Mouse (Mus musculus): ENCODE measurements around the gene Tmem177. TPM values are rescaled to one million over a fixed set of nuclear protein-coding genes. Genes with fewer than 3 reads are reported as not detected.

Gene Tmem177
- polyA plus RNA-seq (2015; fragmentation: Nextera tagmentation; extraction: Ambion mirVana): 6.2 and 7.0 TPM in 2 replicates

DNA sequence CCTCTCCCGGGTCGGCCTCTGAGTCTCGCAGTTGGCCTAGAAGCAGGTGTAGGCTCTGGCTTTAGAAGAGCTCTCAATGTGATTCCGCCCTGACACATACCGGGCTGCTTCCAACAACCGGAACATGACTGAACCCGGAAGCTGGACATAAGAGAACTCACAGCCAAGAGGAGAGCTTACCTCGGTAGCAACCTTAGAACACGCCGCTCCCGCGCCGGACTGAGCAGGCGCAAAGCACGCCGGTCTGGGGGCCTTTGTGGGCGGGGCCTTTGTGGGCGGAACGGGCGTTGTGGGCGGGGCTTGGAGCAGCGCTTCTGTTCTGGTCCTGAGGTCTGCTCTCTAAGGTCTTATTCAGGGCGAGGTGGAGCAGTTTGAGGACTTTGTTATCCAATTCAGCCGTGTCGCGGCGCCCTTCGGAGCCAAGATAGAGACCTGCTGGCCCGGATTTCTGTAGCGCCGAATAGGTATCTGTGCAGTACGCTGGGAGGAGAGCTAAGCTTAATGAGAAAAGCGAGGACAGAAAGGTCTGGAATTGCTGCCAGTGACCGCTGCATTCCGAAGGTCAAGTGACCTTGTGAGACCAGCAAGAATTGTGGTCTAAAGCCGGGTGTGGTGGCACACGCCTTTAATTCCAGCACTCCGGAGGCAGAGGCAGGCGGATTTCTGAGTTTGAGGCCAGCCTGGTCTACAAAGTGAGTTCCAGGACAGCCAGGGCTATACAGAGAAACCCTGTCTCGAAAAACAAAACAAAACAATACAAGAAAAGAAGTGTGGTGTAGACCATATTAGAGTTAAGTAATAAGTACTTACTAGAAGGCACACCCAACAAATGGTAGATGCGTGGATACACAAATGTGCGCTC lies at the start of gene Tmem177:
Tmem177 (minus strand) TSS at position 256 of the 862 bp plus-strand sequence.
- H3K4me3 ChIP-seq: peak within 1 kb of the TSS; percentile 69
- no peaks in the 10 kb centered on the region for H3K9me3 ChIP-seq
- ATAC-seq (ENCODE audit: extremely low read depth, insufficient number of reproducible peaks, low FRiP score, low TSS enrichment): peak; percentile 93
- peak within 1 kb of the TSS; percentile 84 for H3K9ac ChIP-seq
- H3K27ac ChIP-seq (replicated peaks): peak within 1 kb of the TSS; percentile 73
- peaks cover 26% of the 10 kb centered on the region for H3K36me3 ChIP-seq
- WGBS: 9% methylated on average over 42 of the region's 42 CpGs
- peak within 1 kb of the TSS; percentile 77 for H3K4me2 ChIP-seq
- H3K27me3 ChIP-seq (replicated peaks): no peaks in the 10 kb centered on the region
- peaks cover 12% of the 10 kb centered on the region for H3K4me1 ChIP-seq

DNA sequence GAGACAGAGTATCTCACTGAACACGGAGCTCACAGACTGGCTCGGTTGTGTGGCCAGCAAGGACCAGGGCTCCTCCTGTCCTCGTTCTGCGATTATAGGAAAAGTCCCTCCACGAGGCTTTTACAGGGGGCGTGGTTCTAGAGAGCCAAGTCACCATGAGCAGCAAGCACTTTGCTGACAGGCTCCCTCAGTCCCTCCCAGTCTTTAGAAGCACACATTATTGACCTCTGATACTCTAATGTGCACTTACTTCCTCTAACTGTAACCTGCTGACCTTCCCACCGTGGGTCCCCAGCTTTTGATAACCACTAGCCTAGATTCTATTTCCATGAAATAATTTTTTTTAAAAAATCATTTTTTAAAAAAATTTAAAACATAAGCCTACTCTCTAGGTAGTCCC lies 46.9 kb upstream of the Tmem177 start:
- H3K36me3 ChIP-seq: no peaks in the 10 kb centered on the region
- ATAC-seq (ENCODE audit: extremely low read depth, insufficient number of reproducible peaks, low FRiP score, low TSS enrichment): no peak
- no peak overlapping the region for H3K27ac ChIP-seq (replicated peaks)
- no peak overlapping the region for H3K4me2 ChIP-seq
- no peaks in the 10 kb centered on the region for H3K27me3 ChIP-seq (replicated peaks)
- no peak overlapping the region for H3K4me3 ChIP-seq
- no peaks in the 10 kb centered on the region for H3K4me1 ChIP-seq
- H3K9me3 ChIP-seq: no peaks in the 10 kb centered on the region
- 48% methylated on average over 7 of the region's 7 CpGs for WGBS
- H3K9ac ChIP-seq: no peak overlapping the region

- H3K27ac ChIP-seq (replicated peaks): no peak overlapping the region
- H3K27me3 ChIP-seq (replicated peaks): no peaks in the 10 kb centered on the region
- no peak overlapping the region for H3K4me3 ChIP-seq
- H3K4me1 ChIP-seq: no peaks in the 10 kb centered on the region
- no peak overlapping the region for H3K4me2 ChIP-seq
- H3K9me3 ChIP-seq: no peaks in the 10 kb centered on the region
- H3K9ac ChIP-seq: no peak overlapping the region
- no peak for ATAC-seq (ENCODE audit: extremely low read depth, insufficient number of reproducible peaks, low FRiP score, low TSS enrichment)
- H3K36me3 ChIP-seq: no peaks in the 10 kb centered on the region
- 88% methylated on average over 4 of the region's 4 CpGs for WGBS
These were observed 46.5 kb upstream of the Tmem177 start for GRCm38 (mm10) chr1:119959464-119959863.

GRCm38 (mm10) chr1:119957716-119958222 lies 44.8 kb upstream of the Tmem177 start:
- no peak for ATAC-seq (ENCODE audit: extremely low read depth, insufficient number of reproducible peaks, low FRiP score, low TSS enrichment)
- Histone ChIP-seq H3K27me3 (replicated peaks) (no peaks in the 10 kb centered on the region), H3K4me3 (no peak overlapping the region), H3K27ac (replicated peaks) (no peak overlapping the region), H3K9ac (no peak overlapping the region), H3K4me1 (no peaks in the 10 kb centered on the region), H3K9me3 (no peaks in the 10 kb centered on the region), H3K36me3 (no peaks in the 10 kb centered on the region), H3K4me2 (no peak overlapping the region)
- WGBS: 52% methylated on average over 9 of the region's 9 CpGs

GRCm38 (mm10) chr1:119954680-119955079 lies 41.7 kb upstream of the Tmem177 start:
- Histone ChIP-seq H3K36me3 (no peaks in the 10 kb centered on the region), H3K4me1 (no peaks in the 10 kb centered on the region), H3K9ac (no peak overlapping the region), H3K27me3 (replicated peaks) (no peaks in the 10 kb centered on the region), H3K27ac (replicated peaks) (no peak overlapping the region), H3K9me3 (no peaks in the 10 kb centered on the region), H3K4me3 (no peak overlapping the region), H3K4me2 (no peak overlapping the region)
- ATAC-seq (ENCODE audit: extremely low read depth, insufficient number of reproducible peaks, low FRiP score, low TSS enrichment): no peak
- 75% methylated on average over 2 of the region's 2 CpGs for WGBS

GRCm38 (mm10) chr1:119953456-119953855 lies 40.4 kb upstream of the Tmem177 start:
- H3K9ac ChIP-seq: no peak overlapping the region
- no peak for ATAC-seq (ENCODE audit: extremely low read depth, insufficient number of reproducible peaks, low FRiP score, low TSS enrichment)
- no peak overlapping the region for H3K27ac ChIP-seq (replicated peaks)
- no peaks in the 10 kb centered on the region for H3K36me3 ChIP-seq
- H3K9me3 ChIP-seq: no peaks in the 10 kb centered on the region
- H3K4me2 ChIP-seq: no peak overlapping the region
- H3K4me1 ChIP-seq: no peaks in the 10 kb centered on the region
- 75% methylated on average over 9 of the region's 9 CpGs for WGBS
- H3K4me3 ChIP-seq: no peak overlapping the region
- H3K27me3 ChIP-seq (replicated peaks): no peaks in the 10 kb centered on the region

DNA sequence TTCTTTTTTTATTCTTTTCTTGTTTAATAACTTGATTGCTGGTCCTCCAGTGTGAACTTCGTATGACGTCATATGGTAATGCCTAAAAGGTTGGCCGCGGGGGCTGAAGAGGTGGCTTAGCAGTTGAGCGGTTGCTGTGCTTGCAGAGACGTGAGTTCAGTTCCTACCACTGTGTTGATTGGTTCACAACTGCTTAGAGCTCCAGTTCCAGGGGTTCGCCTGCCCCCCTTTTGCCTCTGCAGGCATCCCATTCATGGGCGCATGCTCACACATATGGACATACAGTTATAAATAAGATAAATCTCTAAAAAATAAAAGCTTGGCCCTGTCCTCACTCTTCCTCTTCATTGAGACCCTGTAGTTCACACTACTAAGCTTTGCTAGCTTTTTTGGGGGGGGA lies 37.1 kb upstream of the Tmem177 start:
- Histone ChIP-seq H3K4me1 (no peaks in the 10 kb centered on the region), H3K27me3 (replicated peaks) (no peaks in the 10 kb centered on the region), H3K4me3 (no peak overlapping the region), H3K9me3 (no peaks in the 10 kb centered on the region), H3K9ac (no peak overlapping the region), H3K36me3 (no peaks in the 10 kb centered on the region), H3K27ac (replicated peaks) (no peak overlapping the region), H3K4me2 (no peak overlapping the region)
- WGBS: 83% methylated on average over 8 of the region's 8 CpGs
- no peak for ATAC-seq (ENCODE audit: extremely low read depth, insufficient number of reproducible peaks, low FRiP score, low TSS enrichment)

DNA sequence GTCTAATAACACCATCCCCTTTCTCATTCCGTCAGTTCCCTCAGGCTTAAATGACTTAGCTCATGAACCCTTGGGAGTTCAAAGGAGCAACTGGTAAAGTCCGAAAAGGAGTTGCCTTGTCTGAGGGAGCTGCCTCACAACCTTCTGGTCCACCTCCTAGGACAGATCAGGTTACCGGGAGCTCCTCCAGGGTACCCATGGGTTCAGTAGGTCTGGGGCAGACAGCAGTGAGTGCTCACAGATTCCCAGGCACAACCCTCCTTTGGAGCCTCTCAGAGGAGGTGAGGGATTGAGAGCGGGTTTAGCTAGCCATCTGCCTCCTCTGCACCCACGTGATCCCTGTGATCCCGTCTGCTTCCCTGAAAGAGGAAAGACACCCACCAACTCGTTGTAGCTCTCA lies 23.9 kb upstream of the Tmem177 start:
- H3K4me2 ChIP-seq: no peak overlapping the region
- no peak overlapping the region for H3K27ac ChIP-seq (replicated peaks)
- H3K9ac ChIP-seq: no peak overlapping the region
- H3K9me3 ChIP-seq: no peaks in the 10 kb centered on the region
- no peaks in the 10 kb centered on the region for H3K27me3 ChIP-seq (replicated peaks)
- H3K4me3 ChIP-seq: no peak overlapping the region
- WGBS: 24% methylated on average over 7 of the region's 7 CpGs
- ATAC-seq (ENCODE audit: extremely low read depth, insufficient number of reproducible peaks, low FRiP score, low TSS enrichment): no peak
- no peaks in the 10 kb centered on the region for H3K36me3 ChIP-seq
- H3K4me1 ChIP-seq: 0 out of 2 replicates have a peak, but pooled peaks cover 7% of the 10 kb centered on the region

- Histone ChIP-seq H3K27me3 (replicated peaks) (no peaks in the 10 kb centered on the region), H3K9me3 (no peaks in the 10 kb centered on the region), H3K4me3 (no peak overlapping the region), H3K36me3 (no peaks in the 10 kb centered on the region), H3K4me2 (no peak overlapping the region), H3K27ac (replicated peaks) (no peak overlapping the region), H3K4me1 (0 out of 2 replicates have a peak, but pooled peaks cover 2% of the 10 kb centered on the region), H3K9ac (no peak overlapping the region)
- WGBS: 81% methylated on average over 4 of the region's 4 CpGs
- ATAC-seq (ENCODE audit: extremely low read depth, insufficient number of reproducible peaks, low FRiP score, low TSS enrichment): no peak
These were observed 18.6 kb upstream of the Tmem177 start for GRCm38 (mm10) chr1:119931421-119932150.

- Histone ChIP-seq H3K36me3 (no peaks in the 10 kb centered on the region), H3K4me1 (no peaks in the 10 kb centered on the region), H3K4me3 (no peak overlapping the region), H3K27me3 (replicated peaks) (no peaks in the 10 kb centered on the region), H3K9me3 (no peaks in the 10 kb centered on the region), H3K4me2 (no peak overlapping the region), H3K27ac (replicated peaks) (no peak overlapping the region), H3K9ac (no peak overlapping the region)
- no peak for ATAC-seq (ENCODE audit: extremely low read depth, insufficient number of reproducible peaks, low FRiP score, low TSS enrichment)
- 54% methylated on average over 1 of the region's 1 CpGs for WGBS
These were observed 16.7 kb upstream of the Tmem177 start for GRCm38 (mm10) chr1:119929715-119930114.

DNA sequence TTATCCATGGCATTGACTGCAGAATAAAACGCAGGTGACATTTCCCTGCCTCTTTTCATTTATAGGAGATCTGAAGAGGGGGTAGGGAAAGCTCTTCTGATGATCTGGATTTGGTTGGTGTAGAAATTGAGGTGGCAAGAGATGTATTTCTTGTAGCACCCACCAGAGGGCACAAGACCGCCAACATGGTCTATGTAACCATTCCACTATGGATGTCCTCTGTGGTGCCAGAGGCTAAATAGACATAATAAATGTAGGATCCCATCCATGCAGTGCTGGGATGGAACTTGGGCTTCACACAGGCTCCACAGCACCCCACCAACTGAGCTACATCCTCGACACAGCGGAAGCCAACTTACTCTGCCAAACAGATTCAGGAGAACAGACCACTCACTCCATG lies 6.3 kb upstream of the Tmem177 start:
- Histone ChIP-seq H3K9ac (no peak overlapping the region), H3K4me3 (no peak overlapping the region), H3K36me3 (no peaks in the 10 kb centered on the region), H3K4me2 (no peak overlapping the region), H3K9me3 (no peaks in the 10 kb centered on the region), H3K27me3 (replicated peaks) (no peaks in the 10 kb centered on the region), H3K27ac (replicated peaks) (no peak overlapping the region), H3K4me1 (no peaks in the 10 kb centered on the region)
- 49% methylated on average over 4 of the region's 4 CpGs for WGBS
- no peak for ATAC-seq (ENCODE audit: extremely low read depth, insufficient number of reproducible peaks, low FRiP score, low TSS enrichment)
